Comparison of ENCODE assay signal across 8 mouse cellular contexts in the genomic region with DNA sequence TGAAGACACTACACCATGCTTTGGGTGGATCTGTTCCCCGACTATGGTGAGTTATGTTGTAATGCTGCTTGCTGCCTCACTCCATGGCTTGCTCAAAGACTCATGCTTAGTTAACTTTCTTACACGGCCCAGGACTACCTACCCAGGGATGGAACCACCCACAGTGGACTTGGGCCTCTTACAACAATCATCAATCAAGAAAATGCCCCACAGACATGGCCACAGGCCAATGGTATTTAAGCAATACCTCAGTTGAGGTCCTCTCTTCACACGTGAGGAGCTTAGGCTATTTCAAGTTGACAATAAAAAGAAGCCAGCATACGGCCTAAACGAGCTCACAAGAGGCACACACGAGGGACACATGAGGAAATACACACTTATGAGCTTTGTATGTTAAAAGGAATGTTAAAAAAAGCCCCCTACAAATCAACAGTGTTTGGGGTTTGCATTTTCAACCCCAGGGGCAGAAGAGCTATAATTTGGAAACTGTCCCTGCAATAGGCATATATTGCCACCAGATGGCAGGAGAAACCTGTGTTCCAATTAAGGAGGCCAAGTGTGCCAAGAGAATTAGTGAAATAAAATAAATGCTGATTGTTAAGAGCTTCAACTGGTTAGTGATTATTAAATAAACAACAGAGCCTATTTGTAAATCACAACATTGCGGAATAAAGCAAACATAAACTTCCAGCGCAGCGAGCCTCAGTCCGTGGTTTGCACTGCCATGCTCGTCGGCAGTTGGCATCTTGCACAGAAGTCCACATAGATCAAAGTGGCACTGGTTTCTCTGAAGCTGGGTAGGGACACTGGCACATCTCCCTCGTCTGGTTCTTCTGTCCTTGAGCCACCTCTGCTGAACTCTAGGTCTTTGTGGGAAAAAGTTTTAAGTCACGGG. TPM values are rescaled to one million over a fixed set of nuclear protein-coding genes. Genes with fewer than 3 reads are reported as not detected.
DNase-seq lines count a peak whose midpoint lies in the region; ATAC-seq and TF ChIP-seq lines count a peak whose summit lies in the region.

No protein-coding gene starts in this region.

- H3K4me3 ChIP-seq in thymus, adult 2 months (ENCODE audit: control insufficient read depth, insufficient read depth, low read length) = no peak overlapping the region
- H3K4me3 ChIP-seq in kidney, postnatal 0 days (replicated peaks; ENCODE audit: low read depth, low read length) = no peak overlapping the region

- no peaks in the 10 kb centered on the region for H3K9me3 ChIP-seq in kidney, postnatal 0 days (replicated peaks; ENCODE audit: low read length)

- WGBS in thymus, adult 2 months = 66% methylated on average over 14 of the region's 14 CpGs
- WGBS in kidney, postnatal 0 days = 67% methylated on average over 14 of the region's 14 CpGs

- H3K4me1 ChIP-seq in thymus, adult 2 months (replicated peaks; ENCODE audit: control insufficient read depth, insufficient read depth, low read length) = no peaks in the 10 kb centered on the region
- no peaks in the 10 kb centered on the region for H3K4me1 ChIP-seq in kidney, postnatal 0 days (replicated peaks; ENCODE audit: insufficient read depth, low read length)

- no peak overlapping the region for H3K27ac ChIP-seq in thymus, adult 2 months (ENCODE audit: control insufficient read depth, insufficient read depth, low read length)
- H3K27ac ChIP-seq in kidney, postnatal 0 days = no peak overlapping the region

- no peak for TF ChIP-seq CTCF in thymus, adult 2 months (IDR thresholded peaks at IDR 0.05; ENCODE audit: borderline replicate concordance, control insufficient read depth, extremely low read depth, insufficient read depth, low read length, poor library complexity)
- peak; percentile 83 for TF ChIP-seq CTCF in kidney, postnatal 0 days (IDR thresholded peaks at IDR 0.05; ENCODE audit: low read depth)

- ATAC-seq in kidney, postnatal 0 days (replicated peaks; ENCODE audit: low FRiP score, low read depth) = no peak

- DNase-seq in adrenal gland, adult (ENCODE audit: inconsistent age in 2 of 2, low spot score in 1 of 2) = peak; percentile 32 to 87
- DNase-seq in adrenal gland, postnatal 4 days (ENCODE audit: low spot score in 2 of 2) = no peak
- DNase-seq in thymus, adult 2 months = peak; percentile 18
- no peak for DNase-seq in thymus, postnatal 4 days
- peak; percentile 46 for DNase-seq in fat pad, adult 2 months (ENCODE audit: extremely low read depth, low read depth, low spot score)
- peak; percentile 69 for DNase-seq in kidney, postnatal 0 days (ENCODE audit: low spot score)
- peak; percentile 19 for DNase-seq in lung, postnatal 25 days (ENCODE audit: low spot score)
- peak; percentile 12 for DNase-seq in telencephalon, adult 2 months (ENCODE audit: low read depth, low spot score)

- H3K27me3 ChIP-seq in thymus, adult 2 months (ENCODE audit: control insufficient read depth, insufficient read depth, low read length) = no peaks in the 10 kb centered on the region
- no peaks in the 10 kb centered on the region for H3K27me3 ChIP-seq in kidney, postnatal 0 days (ENCODE audit: insufficient read depth, low read length)

- no peak overlapping the region for H3K9ac ChIP-seq in kidney, postnatal 0 days (ENCODE audit: low read depth, low read length)

- TF ChIP-seq POLR2A in thymus, adult 2 months (IDR thresholded peaks at IDR 0.05; ENCODE audit: control insufficient read depth, extremely low read depth, insufficient read depth, low read length, poor library complexity) = no peak

- no peaks in the 10 kb centered on the region for H3K36me3 ChIP-seq in thymus, adult 2 months (ENCODE audit: control insufficient read depth, insufficient read depth, low read length)
- no peaks in the 10 kb centered on the region for H3K36me3 ChIP-seq in kidney, postnatal 0 days (ENCODE audit: insufficient read depth, low read length)

- H3K4me2 ChIP-seq in kidney, postnatal 0 days (ENCODE audit: low read length) = no peak overlapping the region

RNA-seq across cellular contexts. Expression of gene Tmem38b, which starts 58.8 kb away (rescaled TPM):
- 10 to 100 TPM; 21.5 to 24.3 TPM for total RNA-seq in adrenal gland, postnatal 4 days (2021)
- polyA plus RNA-seq in thymus, adult 2 months (2012; rRNA removed) = 1.9 and 2.9 TPM in 2 replicates
- 10.6 and 11.3 TPM in 2 replicates for polyA plus RNA-seq in kidney, postnatal 0 days (2015; fragmentation: Nextera tagmentation; extraction: Ambion mirVana)

Comparison
In these comparisons a context has a peak if more than half of its experiments do, and no peak if none do; other contexts are left out.
1. DNase-seq: peak in adrenal gland, adult (2 of 2), thymus, adult 2 months (single experiment), fat pad, adult 2 months (single experiment), kidney, postnatal 0 days (single experiment), lung, postnatal 25 days (single experiment) and telencephalon, adult 2 months (single experiment); none in adrenal gland, postnatal 4 days (0 of 2) and thymus, postnatal 4 days (single experiment).